Mouse (Mus musculus) A20 (cell line): ENCODE measurements at regions not wholly inside any gene's neighbourhood (a gene's known extent, or its start where the extent isn't known, plus 50 kb on each side); places are given as distances from the start of the nearest gene placed in this dataset.
"Not testable (repeated sequence)": the region's sequence is repeated elsewhere in the genome, so short reads cannot be mapped to it uniquely, and the experiment has no call there.

ENCODE experiments used
- DNase-seq: peaks from one replicate; pipeline ENCODE4 v3.0.0-alpha.2; 2011; ENCODE audit warnings: low read depth, low spot score

- no peak for DNase-seq
Observed at GRCm38 (mm10) chr3:21992203-21992602, 84.2 kb upstream of the Tbl1xr1 start.

GRCm38 (mm10) chr3:21993961-21994360 lies 82.5 kb upstream of the Tbl1xr1 start:
- DNase-seq: no peak

- no peak for DNase-seq
Observed at GRCm38 (mm10) chr3:21995566-21996391, 80.7 kb upstream of the Tbl1xr1 start.

GRCm38 (mm10) chr3:21997387-21997786 lies 79.1 kb upstream of the Tbl1xr1 start:
- no peak for DNase-seq

GRCm38 (mm10) chr3:22005456-22005855 lies 71.0 kb upstream of the Tbl1xr1 start:
- DNase-seq: no peak

- DNase-seq: no peak
Observed at GRCm38 (mm10) chr3:22006113-22006512, 70.3 kb upstream of the Tbl1xr1 start.

GRCm38 (mm10) chr3:22006651-22007050 lies 69.8 kb upstream of the Tbl1xr1 start:
- no peak for DNase-seq

GRCm38 (mm10) chr3:22007736-22008135 lies 68.7 kb upstream of the Tbl1xr1 start:
- no peak for DNase-seq

- DNase-seq: no peak
Observed at GRCm38 (mm10) chr3:22008432-22008831, 68.0 kb upstream of the Tbl1xr1 start.

- no peak for DNase-seq
Observed at GRCm38 (mm10) chr3:22009898-22010699, 66.4 kb upstream of the Tbl1xr1 start.

GRCm38 (mm10) chr3:22010700-22010991 lies 65.8 kb upstream of the Tbl1xr1 start:
- DNase-seq: not testable (repeated sequence)

- peak; percentile 62 for DNase-seq
Observed at GRCm38 (mm10) chr3:22021360-22021935, 55.0 kb upstream of the Tbl1xr1 start.

GRCm38 (mm10) chr3:22022418-22022817 lies 54.0 kb upstream of the Tbl1xr1 start:
- peak; percentile 39 for DNase-seq

GRCm38 (mm10) chr3:22023049-22023448 lies 53.4 kb upstream of the Tbl1xr1 start:
- DNase-seq: no peak

- DNase-seq: no peak
Observed at GRCm38 (mm10) chr3:22023551-22023950, 52.9 kb upstream of the Tbl1xr1 start.

- no peak for DNase-seq
Observed at GRCm38 (mm10) chr3:22024200-22024599, 52.3 kb upstream of the Tbl1xr1 start.

- no peak for DNase-seq
Observed at GRCm38 (mm10) chr3:22025119-22025518, 51.3 kb upstream of the Tbl1xr1 start.

GRCm38 (mm10) chr3:22025615-22026014 lies 50.8 kb upstream of the Tbl1xr1 start:
- DNase-seq: no peak
